In the genomic region with DNA sequence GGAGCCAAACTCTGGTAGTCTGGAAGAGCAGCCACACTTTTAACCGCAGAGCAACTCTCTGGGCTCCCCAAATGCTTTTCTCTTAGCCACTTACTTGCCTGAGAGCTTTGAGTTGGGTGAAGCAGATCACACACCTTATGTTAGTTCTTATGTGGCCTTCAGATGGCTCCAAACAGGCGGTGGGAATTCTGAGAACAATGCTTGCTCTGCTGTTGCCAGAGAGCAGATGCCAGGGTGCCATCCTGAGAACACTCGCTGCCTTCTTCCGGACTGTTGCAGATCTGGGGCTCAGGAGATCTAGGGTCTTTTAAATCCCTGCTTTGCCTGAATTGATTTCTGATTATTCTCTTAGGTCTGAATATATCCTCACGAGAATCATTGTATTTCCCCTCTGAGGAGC, we compare ENCODE assay signal across 18 mouse cellular contexts.
DNase-seq lines count a peak whose midpoint lies in the region; ATAC-seq and TF ChIP-seq lines count a peak whose summit lies in the region.
"Had no signal": no experiment of that assay in that cellular context is flagged by ENCODE, and none has a peak within 500 bp of the region (broad histone marks: within the 10 kb centered on the region; RNA-seq: fewer than 3 reads in every experiment).

No protein-coding gene starts in this region.

- no peak for ATAC-seq in forebrain, embryonic 15.5 days (replicated peaks)
- ATAC-seq in forebrain, embryonic 16.5 days, result no peak
- no peak for ATAC-seq in hindbrain, postnatal 0 days
- no peak for ATAC-seq in midbrain, postnatal 0 days (ENCODE audit: low FRiP score)
- ATAC-seq in midbrain, embryonic 13.5 days, result no peak
- no peak for ATAC-seq in erythroblast, adult 5-6 weeks (replicated peaks; ENCODE audit: low FRiP score, poor library complexity, severe bottlenecking)

- no peak for TF ChIP-seq CTCF in hindbrain, postnatal 0 days (IDR thresholded peaks at IDR 0.05; ENCODE audit: low read depth)
- TF ChIP-seq CTCF in midbrain, postnatal 0 days (IDR thresholded peaks at IDR 0.05), result no peak

- no peaks in the 10 kb centered on the region for H3K27me3 ChIP-seq in forebrain, embryonic 15.5 days
- no peaks in the 10 kb centered on the region for H3K27me3 ChIP-seq in forebrain, embryonic 16.5 days (replicated peaks; ENCODE audit: control insufficient read depth, insufficient read depth, low read length)
- no peaks in the 10 kb centered on the region for H3K27me3 ChIP-seq in hindbrain, postnatal 0 days (ENCODE audit: insufficient read depth, low read length)
- no peaks in the 10 kb centered on the region for H3K27me3 ChIP-seq in hindbrain, embryonic 10.5 days (ENCODE audit: insufficient read depth, poor library complexity, severe bottlenecking)
- no peaks in the 10 kb centered on the region for H3K27me3 ChIP-seq in midbrain, postnatal 0 days (ENCODE audit: insufficient read depth, low read length)
- H3K27me3 ChIP-seq in midbrain, embryonic 13.5 days, result no peaks in the 10 kb centered on the region
- H3K27me3 ChIP-seq: embryonic facial prominence, embryonic 15.5 days had no signal

- WGBS in forebrain, embryonic 15.5 days, result 43% methylated on average over 5 of the region's 5 CpGs
- WGBS in forebrain, embryonic 16.5 days, result 40% methylated on average over 5 of the region's 5 CpGs
- 46% methylated on average over 5 of the region's 5 CpGs for WGBS in hindbrain, postnatal 0 days
- WGBS in hindbrain, embryonic 10.5 days, result 80% methylated on average over 5 of the region's 5 CpGs
- WGBS in midbrain, postnatal 0 days, result 46% methylated on average over 5 of the region's 5 CpGs
- 61% methylated on average over 5 of the region's 5 CpGs for WGBS in midbrain, embryonic 13.5 days

- no peak overlapping the region for H3K9ac ChIP-seq in forebrain, embryonic 15.5 days (replicated peaks)
- no peak overlapping the region for H3K9ac ChIP-seq in forebrain, embryonic 16.5 days (replicated peaks; ENCODE audit: low read depth, low read length)
- H3K9ac ChIP-seq in hindbrain, postnatal 0 days (replicated peaks; ENCODE audit: low read length), result no peak overlapping the region
- no peak overlapping the region for H3K9ac ChIP-seq in midbrain, postnatal 0 days (replicated peaks; ENCODE audit: low read length, poor library complexity, severe bottlenecking)
- no peak overlapping the region for H3K9ac ChIP-seq in midbrain, embryonic 13.5 days (replicated peaks)
- H3K9ac ChIP-seq: embryonic facial prominence, embryonic 15.5 days had no signal

- DNase-seq in hindbrain, postnatal 0 days (ENCODE audit: low spot score), result peak; percentile 46
- DNase-seq in hindbrain, embryonic 10.5 days (ENCODE audit: low spot score), result no peak
- peak; percentile 14 for DNase-seq in midbrain, postnatal 0 days (ENCODE audit: low spot score)
- DNase-seq: adrenal gland, adult 8-10 months; adrenal gland, postnatal 36 days; cerebellum, postnatal 14 days; embryo, embryonic 11 days; gastrocnemius, postnatal 36 days; heart, adult 18-20 months; heart, postnatal 10 days; kidney, adult 11 months had no signal

- H3K4me3 ChIP-seq in forebrain, embryonic 15.5 days, result no peak overlapping the region
- H3K4me3 ChIP-seq in forebrain, embryonic 16.5 days (replicated peaks; ENCODE audit: low read length), result no peak overlapping the region
- no peak overlapping the region for H3K4me3 ChIP-seq in hindbrain, postnatal 0 days (ENCODE audit: low read length)
- no peak overlapping the region for H3K4me3 ChIP-seq in hindbrain, embryonic 10.5 days
- H3K4me3 ChIP-seq in midbrain, postnatal 0 days (ENCODE audit: low read depth, low read length), result no peak overlapping the region
- H3K4me3 ChIP-seq in midbrain, embryonic 13.5 days (replicated peaks), result no peak overlapping the region
- no peak overlapping the region for H3K4me3 ChIP-seq in brown adipose tissue, adult 24 weeks (ENCODE audit: insufficient read depth, low read depth, low read length)
- H3K4me3 ChIP-seq: embryonic facial prominence, embryonic 15.5 days; heart, embryonic 10.5 days had no signal

- no peak overlapping the region for H3K4me2 ChIP-seq in forebrain, embryonic 15.5 days (replicated peaks)
- H3K4me2 ChIP-seq in forebrain, embryonic 16.5 days (ENCODE audit: low read length), result no peak overlapping the region
- no peak overlapping the region for H3K4me2 ChIP-seq in hindbrain, postnatal 0 days (ENCODE audit: low read depth, low read length)
- H3K4me2 ChIP-seq in midbrain, postnatal 0 days (ENCODE audit: low read depth, low read length, poor library complexity, severe bottlenecking), result no peak overlapping the region
- no peak overlapping the region for H3K4me2 ChIP-seq in midbrain, embryonic 13.5 days (replicated peaks)
- H3K4me2 ChIP-seq: embryonic facial prominence, embryonic 15.5 days had no signal

- peak overlapping the region; percentile 49; the same call in 1 of the 2 replicates for H3K27ac ChIP-seq in forebrain, embryonic 15.5 days (replicated peaks)
- H3K27ac ChIP-seq in forebrain, embryonic 16.5 days (ENCODE audit: low read length), result no peak overlapping the region
- H3K27ac ChIP-seq in hindbrain, postnatal 0 days, result no peak overlapping the region
- H3K27ac ChIP-seq in hindbrain, embryonic 10.5 days, result no peak overlapping the region
- no peak overlapping the region for H3K27ac ChIP-seq in midbrain, postnatal 0 days (ENCODE audit: low read depth, low read length)
- H3K27ac ChIP-seq in midbrain, embryonic 13.5 days, result no peak overlapping the region
- H3K27ac ChIP-seq in brown adipose tissue, adult 24 weeks (replicated peaks; ENCODE audit: low read depth, low read length), result 0 out of 2 replicates have a peak overlapping the region, but pooled peaks have one; percentile 8
- H3K27ac ChIP-seq: embryonic facial prominence, embryonic 15.5 days; heart, embryonic 10.5 days had no signal

- peaks cover 27% of the 10 kb centered on the region for H3K4me1 ChIP-seq in forebrain, embryonic 15.5 days
- H3K4me1 ChIP-seq in forebrain, embryonic 16.5 days (replicated peaks; ENCODE audit: control insufficient read depth, insufficient read depth, low read length), result peaks cover 18% of the 10 kb centered on the region
- peaks cover 6% of the 10 kb centered on the region for H3K4me1 ChIP-seq in hindbrain, postnatal 0 days (ENCODE audit: insufficient read depth, low read length)
- peaks cover 23% of the 10 kb centered on the region for H3K4me1 ChIP-seq in hindbrain, embryonic 10.5 days (replicated peaks)
- no peaks in the 10 kb centered on the region; the same call in none of the 2 replicates for H3K4me1 ChIP-seq in midbrain, postnatal 0 days (ENCODE audit: insufficient read depth, low read length)
- H3K4me1 ChIP-seq in midbrain, embryonic 13.5 days (replicated peaks), result peaks cover 49% of the 10 kb centered on the region
- H3K4me1 ChIP-seq in brown adipose tissue, adult 24 weeks (ENCODE audit: control insufficient read depth, insufficient read depth, insufficient read length, low read length), result peaks cover 5% of the 10 kb centered on the region; the same call in 1 of the 2 replicates
- H3K4me1 ChIP-seq: embryonic facial prominence, embryonic 15.5 days had no signal

- H3K36me3 ChIP-seq in forebrain, embryonic 15.5 days, result no peaks in the 10 kb centered on the region
- H3K36me3 ChIP-seq in forebrain, embryonic 16.5 days (ENCODE audit: control insufficient read depth, insufficient read depth), result no peaks in the 10 kb centered on the region
- H3K36me3 ChIP-seq in hindbrain, postnatal 0 days (ENCODE audit: insufficient read depth, low read length), result no peaks in the 10 kb centered on the region
- no peaks in the 10 kb centered on the region for H3K36me3 ChIP-seq in hindbrain, embryonic 10.5 days
- H3K36me3 ChIP-seq in midbrain, postnatal 0 days (ENCODE audit: insufficient read depth, low read length), result no peaks in the 10 kb centered on the region
- no peaks in the 10 kb centered on the region for H3K36me3 ChIP-seq in midbrain, embryonic 13.5 days
- H3K36me3 ChIP-seq: embryonic facial prominence, embryonic 15.5 days; heart, embryonic 10.5 days had no signal

- no peaks in the 10 kb centered on the region for H3K9me3 ChIP-seq in forebrain, embryonic 15.5 days
- H3K9me3 ChIP-seq in forebrain, embryonic 16.5 days (ENCODE audit: control insufficient read depth, low read length), result no peaks in the 10 kb centered on the region
- no peaks in the 10 kb centered on the region for H3K9me3 ChIP-seq in hindbrain, postnatal 0 days (ENCODE audit: low read length)
- H3K9me3 ChIP-seq in hindbrain, embryonic 10.5 days, result no peaks in the 10 kb centered on the region
- H3K9me3 ChIP-seq in midbrain, postnatal 0 days (ENCODE audit: low read length), result no peaks in the 10 kb centered on the region
- no peaks in the 10 kb centered on the region for H3K9me3 ChIP-seq in midbrain, embryonic 13.5 days
- H3K9me3 ChIP-seq: embryonic facial prominence, embryonic 15.5 days; heart, embryonic 10.5 days had no signal

Comparison
In these comparisons a context has a peak if more than half of its experiments do, and no peak if none do; other contexts are left out.
1. H3K27ac ChIP-seq: peak in forebrain, embryonic 15.5 days (single experiment) and brown adipose tissue, adult 24 weeks (single experiment); none in forebrain, embryonic 16.5 days (single experiment), hindbrain, postnatal 0 days (single experiment), hindbrain, embryonic 10.5 days (single experiment), midbrain, postnatal 0 days (single experiment) and midbrain, embryonic 13.5 days (single experiment).